Mouse (Mus musculus): ENCODE measurements around the gene Gm20532.

Gene Gm20532

GRCm38 (mm10) chr2:26598462-26598861 is 12.0 kb downstream of the Gm20532 start:
- DNase-seq = no peak

GRCm38 (mm10) chr2:26599965-26600364 is 13.5 kb downstream of the Gm20532 start:
- DNase-seq = no peak

GRCm38 (mm10) chr2:26600664-26601063 is 14.2 kb downstream of the Gm20532 start:
- DNase-seq = no peak

- DNase-seq = no peak
Observed at GRCm38 (mm10) chr2:26601595-26601994, 15.2 kb downstream of the Gm20532 start.

GRCm38 (mm10) chr2:26602631-26603030 is 16.2 kb downstream of the Gm20532 start:
- no peak for DNase-seq

- DNase-seq = no peak
Observed at GRCm38 (mm10) chr2:26603159-26603558, 16.7 kb downstream of the Gm20532 start.

GRCm38 (mm10) chr2:26603720-26604671 is 17.6 kb downstream of the Gm20532 start, which contains the start of gene Agpat2:
TSS of gene Agpat2 (minus strand) at chr2:26604417.
- peak; percentile 84 for DNase-seq

- no peak for DNase-seq
Observed at GRCm38 (mm10) chr2:26605331-26605730, 18.9 kb downstream of the Gm20532 start.

GRCm38 (mm10) chr2:26606579-26606978 is 20.1 kb downstream of the Gm20532 start:
- DNase-seq = no peak

GRCm38 (mm10) chr2:26607056-26607910 is 20.8 kb downstream of the Gm20532 start:
- no peak for DNase-seq

GRCm38 (mm10) chr2:26608781-26609180 is 22.3 kb downstream of the Gm20532 start:
- no peak for DNase-seq

GRCm38 (mm10) chr2:26609261-26609661 is 22.8 kb downstream of the Gm20532 start:
- DNase-seq = no peak

- no peak for DNase-seq
Observed at GRCm38 (mm10) chr2:26610526-26610925, 24.1 kb downstream of the Gm20532 start.

GRCm38 (mm10) chr2:26611054-26611453 is 24.6 kb downstream of the Gm20532 start:
- no peak for DNase-seq

GRCm38 (mm10) chr2:26611896-26612295 is 25.5 kb downstream of the Gm20532 start:
- no peak for DNase-seq

GRCm38 (mm10) chr2:26614903-26615302 is 28.5 kb downstream of the Gm20532 start:
- DNase-seq = no peak

- no peak for DNase-seq
Observed at GRCm38 (mm10) chr2:26615459-26616124, 29.2 kb downstream of the Gm20532 start.

- DNase-seq = no peak
Observed at GRCm38 (mm10) chr2:26617331-26617730, 30.9 kb downstream of the Gm20532 start.

GRCm38 (mm10) chr2:26617928-26618327 is 31.5 kb downstream of the Gm20532 start:
- no peak for DNase-seq

- no peak for DNase-seq
Observed at GRCm38 (mm10) chr2:26621246-26621645, 34.8 kb downstream of the Gm20532 start.

GRCm38 (mm10) chr2:26622984-26623383 is 36.5 kb downstream of the Gm20532 start:
- no peak for DNase-seq

- no peak for DNase-seq
Observed at GRCm38 (mm10) chr2:26625419-26625818, 39.0 kb downstream of the Gm20532 start.

GRCm38 (mm10) chr2:26626081-26626480 is 39.6 kb downstream of the Gm20532 start:
- no peak for DNase-seq
